Mouse (Mus musculus) embryonic fibroblast, embryonic 13.5 days (primary cell): Measurements from ENCODE around the gene Marcksl1. TPM values are rescaled to one million over a fixed set of nuclear protein-coding genes. Genes with fewer than 3 reads are reported as not detected.

Experiments used
- H3K27ac ChIP-seq: 2 replicates; pipeline ENCODE4 v1.5.1; 2012; ENCODE audit warnings: low read length, control low read depth, inconsistent platforms; ENCODE audit not compliant: insufficient read depth
- H3K4me1 ChIP-seq: 2 replicates; pipeline ENCODE4 v1.6.1; 2011; ENCODE audit warnings: low read length; ENCODE audit not compliant: control insufficient read depth, insufficient read depth
- H3K4me3 ChIP-seq: 2 replicates; pipeline ENCODE4 v1.5.1; 2011; ENCODE audit warnings: mild to moderate bottlenecking, control low read depth, low read length; ENCODE audit not compliant: insufficient read depth
- CTCF ChIP-seq: IDR thresholded peaks from 2 replicates; pipeline ENCODE4 v1.5.1; 2011; ENCODE audit warnings: mild to moderate bottlenecking, control low read depth, low read length, moderate library complexity, borderline replicate concordance; ENCODE audit not compliant: insufficient read depth
- POLR2A ChIP-seq: IDR thresholded peaks from 2 replicates; pipeline ENCODE4 v1.6.1; 2011; ENCODE audit warnings: low read depth, mild to moderate bottlenecking, control low read depth, low read length, moderate library complexity
- polyA plus RNA-seq: library from polyadenylated mRNA; stranded (reverse); fragments of >200 nt; gene quantifications from 2 replicates; pipeline ENCODE4 v1.2.4, GENCODE M21; 2011; ENCODE audit warnings: low read depth; ENCODE audit not compliant: missing spikeins, insufficient read length

Marcksl1 gene
- polyA plus RNA-seq, 1 experiment = 157 TPM

DNA sequence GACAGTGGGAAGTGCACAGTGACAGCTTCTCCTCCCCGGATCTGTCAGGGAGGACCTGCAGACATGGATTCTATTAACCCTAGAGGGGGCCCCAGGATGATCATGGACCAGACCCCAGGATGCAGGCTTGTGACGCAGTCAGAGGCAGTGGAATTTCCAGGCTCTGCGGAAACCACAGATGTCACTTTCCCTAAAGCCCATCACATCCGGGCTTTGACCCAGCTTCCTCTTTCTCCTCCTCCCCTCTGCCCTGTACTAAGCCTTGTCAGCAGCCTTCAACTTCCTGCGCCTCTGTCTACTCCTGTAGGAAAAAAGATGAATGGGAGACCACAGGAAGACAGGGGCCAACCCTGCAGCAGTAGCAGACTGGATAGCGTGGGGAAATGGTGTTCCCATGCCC is 16.8 kb upstream of the Marcksl1 start:
- Histone ChIP-seq H3K4me1 (peaks cover 4% of the 10 kb centered on the region; the same call in 1 of the 2 replicates), H3K27ac (no peak overlapping the region), H3K4me3 (no peak overlapping the region)
- TF ChIP-seq CTCF (no peak), POLR2A (no peak)

DNA sequence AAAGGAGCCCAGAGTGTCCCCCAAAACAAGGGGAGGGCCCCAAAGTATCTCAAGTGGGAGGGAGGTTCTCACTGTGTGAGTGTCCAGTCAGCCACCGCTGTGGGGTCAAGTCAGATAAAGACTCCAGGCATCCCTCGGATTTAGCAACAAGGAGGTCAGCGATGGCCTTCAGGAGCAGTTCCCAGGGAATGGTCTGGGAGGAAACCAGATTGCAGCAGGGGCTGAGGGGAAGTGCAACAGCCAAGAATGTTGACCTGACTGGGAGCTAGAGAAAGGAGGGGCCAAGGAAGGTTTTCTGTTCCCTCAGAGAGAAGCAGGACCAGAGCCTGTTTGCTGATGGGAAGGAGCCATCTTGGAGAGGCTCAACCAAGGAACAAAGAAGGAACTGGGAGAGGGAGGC is 14.4 kb upstream of the Marcksl1 start:
- Histone ChIP-seq H3K4me3 (no peak overlapping the region), H3K27ac (no peak overlapping the region), H3K4me1 (peaks cover 13% of the 10 kb centered on the region)
- TF ChIP-seq POLR2A = no peak
- TF ChIP-seq CTCF = no peak

DNA sequence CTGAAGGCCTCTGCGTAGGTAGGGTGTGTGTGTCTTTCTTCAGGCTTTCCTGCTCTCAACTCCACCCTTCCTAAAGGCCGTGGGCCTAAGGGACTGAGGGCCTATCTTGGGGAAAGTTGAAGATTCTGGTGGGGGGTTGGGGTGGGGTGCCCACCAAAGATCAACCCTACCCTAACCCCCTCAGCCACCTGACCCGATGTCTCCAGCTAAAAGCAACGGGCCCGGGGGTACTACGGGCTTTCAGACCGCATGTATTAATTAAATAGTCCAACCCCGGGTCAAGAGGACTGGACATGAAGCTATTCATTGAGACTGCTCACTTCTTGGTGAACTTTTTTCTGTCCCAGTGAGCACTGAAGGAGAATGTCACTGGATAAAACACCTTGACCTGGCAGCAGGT is 13.4 kb upstream of the Marcksl1 start:
- H3K4me3 ChIP-seq = no peak overlapping the region
- 0 out of 2 replicates have a peak overlapping the region, but pooled peaks have one; percentile 50 for H3K27ac ChIP-seq
- H3K4me1 ChIP-seq = peaks cover 13% of the 10 kb centered on the region
- no peak for TF ChIP-seq CTCF
- TF ChIP-seq POLR2A = 0 out of 2 replicates have a peak, but pooled peaks have one; percentile 23

DNA sequence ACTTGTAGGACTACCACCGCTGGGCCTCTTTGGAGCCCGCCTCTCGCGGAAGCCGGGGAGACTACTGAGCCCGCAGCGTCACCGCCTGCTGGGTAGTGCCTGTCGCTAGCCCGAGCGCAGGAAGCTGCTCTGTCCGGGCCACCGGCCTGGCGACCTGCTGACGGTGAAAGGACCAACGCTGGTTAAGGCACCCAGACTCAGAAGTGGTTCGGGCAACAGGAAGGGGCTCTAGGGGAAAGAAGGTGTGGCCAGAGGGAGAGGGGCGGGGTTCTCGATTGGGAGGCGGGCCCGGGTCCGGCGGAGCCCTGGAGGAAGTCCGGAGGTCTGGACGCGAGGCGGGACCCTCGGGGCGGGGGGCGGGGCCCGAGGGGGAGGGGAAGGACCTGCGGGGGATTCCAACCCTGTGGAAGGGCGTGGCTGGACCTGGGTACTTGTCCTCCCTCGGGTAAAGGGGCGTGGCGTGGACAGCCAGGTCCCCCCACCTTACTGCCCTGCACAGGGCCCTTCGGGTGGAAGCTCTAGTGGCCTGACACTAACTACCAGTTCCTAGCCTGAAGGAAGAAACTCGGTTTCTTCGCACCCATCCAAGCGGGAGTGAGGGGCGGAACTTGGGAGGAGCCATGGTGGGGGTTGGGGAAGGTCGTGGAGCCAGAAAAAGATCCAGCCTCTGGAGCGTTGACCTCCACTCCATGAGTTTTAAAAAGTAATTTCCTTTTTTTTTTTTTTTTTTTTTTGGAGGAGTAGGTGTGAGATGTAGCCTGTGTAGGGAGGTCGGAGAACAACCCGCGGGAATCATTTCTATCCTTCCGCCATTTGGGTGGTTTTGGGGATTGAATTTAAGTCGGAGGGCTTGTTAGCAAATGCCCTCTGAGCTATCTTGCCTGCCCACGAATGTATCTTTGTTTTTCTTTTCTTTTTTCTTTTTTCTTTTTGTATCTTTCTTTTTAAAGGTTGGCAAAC is 12.5 kb upstream of the Marcksl1 start:
- H3K4me3 ChIP-seq = peak overlapping the region; percentile 48
- peak overlapping the region; percentile 50; the same call in 1 of the 2 replicates for H3K27ac ChIP-seq
- peaks cover 13% of the 10 kb centered on the region for H3K4me1 ChIP-seq
- TF ChIP-seq CTCF = no peak
- TF ChIP-seq POLR2A = peak; percentile 90

DNA sequence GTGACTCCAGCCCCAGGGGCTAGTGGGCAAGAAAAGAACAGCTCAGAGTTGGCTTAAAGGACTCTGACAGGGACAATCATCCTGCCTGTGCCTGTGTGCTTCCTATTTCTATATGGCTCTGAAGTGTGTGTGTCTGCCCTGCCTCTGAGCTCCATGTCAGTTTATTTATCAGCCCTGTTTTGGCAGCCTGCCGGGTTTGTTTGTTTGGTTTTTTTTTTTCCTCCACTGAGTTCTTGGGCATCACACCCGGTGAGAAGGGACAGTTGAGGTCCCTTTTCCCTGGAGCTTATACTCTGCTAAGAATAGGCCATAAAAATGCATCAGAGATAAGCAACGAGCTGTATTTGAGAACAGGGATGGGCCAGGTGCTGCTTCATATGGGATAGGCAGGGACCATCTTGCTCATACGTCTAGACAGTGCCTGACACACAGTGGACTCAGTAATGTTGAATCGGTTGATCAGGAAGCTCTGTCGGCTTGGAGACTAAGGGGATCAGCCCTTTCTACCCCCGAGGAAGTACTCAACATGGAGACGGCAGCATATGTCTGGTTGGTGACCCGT is 11.0 kb upstream of the Marcksl1 start:
- no peak overlapping the region for H3K4me3 ChIP-seq
- no peak overlapping the region for H3K27ac ChIP-seq
- H3K4me1 ChIP-seq = peaks cover 9% of the 10 kb centered on the region
- TF ChIP-seq CTCF = no peak

DNA sequence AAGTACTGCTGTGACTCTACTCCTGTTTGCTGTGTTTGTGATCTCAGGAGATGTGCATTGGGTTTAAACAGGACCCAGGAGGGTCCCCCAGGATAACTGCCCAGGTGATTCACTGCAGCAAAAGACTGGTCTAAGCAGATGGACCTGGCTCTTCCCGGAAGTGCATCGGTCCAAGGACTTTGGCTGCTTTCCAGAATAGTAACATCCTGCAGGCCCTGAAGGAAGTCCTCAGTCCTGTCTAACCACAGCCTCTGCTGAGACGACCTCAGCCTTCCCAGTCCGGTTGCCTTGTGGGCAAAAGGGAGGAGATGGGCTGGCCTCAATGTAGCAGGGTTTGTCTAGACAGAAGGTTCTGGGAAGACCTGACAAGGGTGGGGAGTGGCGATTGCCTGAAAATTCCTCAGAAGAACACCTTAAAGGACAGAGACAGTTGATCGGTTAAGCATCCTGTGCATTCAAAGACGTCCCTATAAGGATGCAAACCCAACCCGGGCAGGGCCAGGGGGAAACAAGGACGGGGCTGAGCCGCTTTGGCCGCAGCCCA is 10.4 kb upstream of the Marcksl1 start:
- TF ChIP-seq POLR2A (no peak), CTCF (no peak)
- Histone ChIP-seq H3K27ac (no peak overlapping the region), H3K4me3 (no peak overlapping the region), H3K4me1 (peaks cover 9% of the 10 kb centered on the region)

DNA sequence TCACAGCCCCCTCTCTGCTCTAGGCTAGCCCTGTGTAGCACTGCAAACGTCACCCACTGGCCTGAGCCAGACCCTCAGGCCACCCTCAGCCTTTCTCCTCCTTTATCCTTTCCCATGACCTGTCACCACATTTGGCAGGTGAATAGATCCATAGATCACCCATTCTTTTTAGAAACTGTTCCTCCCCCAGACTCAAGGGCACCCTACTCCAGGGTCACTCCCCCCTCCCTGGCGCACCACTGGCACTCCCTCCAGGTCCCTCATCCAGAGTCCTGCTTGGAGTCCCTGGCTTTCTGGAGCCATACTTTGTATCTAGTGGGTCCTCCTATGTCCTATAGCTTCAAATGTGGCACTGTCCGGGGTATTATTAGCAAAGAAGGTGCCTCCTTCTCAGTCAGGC is 7.9 kb upstream of the Marcksl1 start:
- Histone ChIP-seq H3K27ac (no peak overlapping the region), H3K4me3 (no peak overlapping the region), H3K4me1 (peaks cover 9% of the 10 kb centered on the region)
- TF ChIP-seq POLR2A (no peak), CTCF (no peak)

DNA sequence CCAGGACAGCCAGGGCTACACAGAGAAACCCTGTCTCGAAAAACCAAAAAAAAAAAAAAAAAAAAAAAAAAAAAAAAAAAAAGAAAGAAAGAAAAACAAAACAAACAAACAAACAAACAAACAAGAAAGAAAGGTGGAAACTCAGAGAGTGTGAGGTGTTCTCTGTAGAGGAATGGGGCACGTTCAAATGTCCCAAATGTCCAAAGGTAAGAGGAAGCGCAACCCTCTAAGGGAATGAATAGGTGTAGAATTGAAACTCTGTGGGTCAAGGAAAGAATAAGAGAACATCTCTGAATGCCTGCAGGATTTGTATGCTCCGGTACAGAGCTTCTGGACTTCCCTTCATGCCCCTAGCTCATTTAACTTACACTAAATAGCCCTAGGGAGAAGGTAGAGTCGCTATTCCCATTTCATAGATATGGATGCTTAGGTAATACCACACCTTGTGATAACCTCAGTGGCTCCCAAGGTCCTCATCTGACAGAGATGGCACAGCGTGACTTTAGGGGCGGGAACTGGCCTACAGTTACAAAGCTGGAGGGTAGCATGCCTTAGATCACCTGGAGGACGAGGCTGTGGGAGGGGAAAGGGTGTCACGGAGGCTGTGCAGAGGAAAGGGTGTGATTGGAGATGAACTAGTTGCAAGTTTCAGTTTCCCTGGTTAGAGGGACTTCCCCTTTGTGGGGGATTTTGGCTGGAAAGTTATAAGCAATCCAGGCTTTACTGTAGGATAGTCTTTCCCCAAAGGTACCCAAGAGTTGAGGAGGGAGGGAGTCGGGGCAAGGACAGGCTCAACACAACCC is 5.7 kb upstream of the Marcksl1 start:
- no peak overlapping the region for H3K4me3 ChIP-seq
- no peak for TF ChIP-seq POLR2A
- TF ChIP-seq CTCF = no peak
- H3K27ac ChIP-seq = no peak overlapping the region
- H3K4me1 ChIP-seq = peaks cover 8% of the 10 kb centered on the region

DNA sequence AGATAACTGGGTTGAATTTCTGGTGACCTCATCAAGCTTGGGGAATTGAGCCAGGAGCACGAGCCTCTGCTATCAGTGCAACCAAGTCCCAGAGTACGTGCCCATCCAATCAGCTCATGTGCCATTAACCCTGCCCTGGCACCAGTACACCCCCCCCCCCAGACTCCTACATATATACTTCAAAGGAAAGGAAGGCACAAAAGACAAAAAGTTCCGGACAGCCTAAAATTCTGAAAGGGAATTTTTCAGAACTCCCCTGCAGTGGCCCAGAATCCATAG is 5.2 kb upstream of the Marcksl1 start:
- no peak overlapping the region for H3K4me3 ChIP-seq
- no peak overlapping the region for H3K27ac ChIP-seq
- no peak for TF ChIP-seq CTCF
- TF ChIP-seq POLR2A = no peak
- H3K4me1 ChIP-seq = peaks cover 3% of the 10 kb centered on the region
